Mouse (Mus musculus) thymus, adult 18-20 months (tissue): Measurements from ENCODE around the gene Gm10642.

Experiments used
- DNase-seq, 2 experiments: peaks; one replicate each; pipeline ENCODE4 v3.0.0; 2022; ENCODE audit warnings: mixed read lengths in 2 of 2

Gene Gm10642

DNA sequence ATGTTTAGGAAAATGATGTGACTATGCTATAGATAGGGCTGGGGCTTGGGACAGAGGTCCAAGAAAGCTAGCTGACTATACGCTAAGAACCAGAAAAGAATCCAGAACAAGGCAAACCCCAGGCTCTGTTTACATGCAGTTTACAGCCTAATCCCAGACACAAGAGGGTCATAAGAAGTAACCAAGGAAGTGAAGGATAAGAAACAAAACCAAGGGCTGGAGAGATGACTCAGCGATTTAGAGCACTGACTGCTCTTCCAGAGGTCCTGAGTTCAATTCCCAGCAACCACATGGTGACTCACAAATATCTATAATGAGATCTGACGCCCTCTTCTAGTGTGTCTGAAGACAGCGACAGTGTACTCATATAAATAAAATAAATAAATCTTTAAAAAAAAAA is 19.1 kb downstream of the Gm10642 start:
- DNase-seq = no peak

DNA sequence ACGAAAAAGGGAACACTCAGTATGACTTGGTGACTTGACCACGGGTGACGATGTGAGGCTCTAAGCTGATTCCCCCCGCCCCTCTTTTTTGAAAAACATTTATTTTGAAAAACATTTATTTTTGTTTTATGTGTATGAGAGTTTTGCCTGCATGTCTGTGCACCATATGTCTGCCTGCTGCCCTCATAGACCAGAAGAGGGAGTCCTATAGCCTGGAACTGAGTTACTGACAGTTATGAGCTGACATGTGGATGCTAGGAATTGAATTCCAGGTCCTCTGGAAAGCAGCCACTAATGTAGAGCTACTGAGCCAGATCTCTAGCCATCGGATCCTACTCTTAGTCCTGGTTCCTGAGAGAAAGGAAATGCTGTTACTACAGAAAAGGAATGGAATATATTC is 19.9 kb downstream of the Gm10642 start:
- DNase-seq = no peak

DNA sequence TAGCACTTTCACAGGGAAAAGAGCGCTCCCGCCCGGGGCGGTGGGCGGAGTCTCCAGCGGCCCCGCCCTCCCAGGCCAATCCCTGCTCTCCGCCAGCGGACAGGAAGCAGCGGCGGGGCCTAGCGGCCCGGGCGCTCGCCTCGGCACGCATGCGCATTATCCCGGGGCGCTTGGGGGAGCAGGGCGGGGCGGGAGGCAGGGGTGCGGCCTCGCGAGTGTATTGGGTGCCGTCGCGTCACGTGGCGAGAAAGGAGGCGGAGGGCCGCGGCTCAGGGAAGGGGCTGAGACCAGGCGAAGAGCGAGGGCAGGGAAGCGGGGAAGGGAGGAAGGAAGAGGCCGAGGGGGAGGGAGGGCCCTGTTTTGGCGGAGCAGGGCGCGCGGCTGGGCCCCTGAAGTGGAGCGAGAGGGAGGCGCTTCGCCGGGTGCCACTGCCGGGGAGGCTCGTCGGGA is 22.7 kb downstream of the Gm10642 start, which contains the start of gene Adam10:
Adam10 (plus strand) TSS at position 316 of the 450 bp plus-strand sequence.
- DNase-seq = peak; percentile 99

DNA sequence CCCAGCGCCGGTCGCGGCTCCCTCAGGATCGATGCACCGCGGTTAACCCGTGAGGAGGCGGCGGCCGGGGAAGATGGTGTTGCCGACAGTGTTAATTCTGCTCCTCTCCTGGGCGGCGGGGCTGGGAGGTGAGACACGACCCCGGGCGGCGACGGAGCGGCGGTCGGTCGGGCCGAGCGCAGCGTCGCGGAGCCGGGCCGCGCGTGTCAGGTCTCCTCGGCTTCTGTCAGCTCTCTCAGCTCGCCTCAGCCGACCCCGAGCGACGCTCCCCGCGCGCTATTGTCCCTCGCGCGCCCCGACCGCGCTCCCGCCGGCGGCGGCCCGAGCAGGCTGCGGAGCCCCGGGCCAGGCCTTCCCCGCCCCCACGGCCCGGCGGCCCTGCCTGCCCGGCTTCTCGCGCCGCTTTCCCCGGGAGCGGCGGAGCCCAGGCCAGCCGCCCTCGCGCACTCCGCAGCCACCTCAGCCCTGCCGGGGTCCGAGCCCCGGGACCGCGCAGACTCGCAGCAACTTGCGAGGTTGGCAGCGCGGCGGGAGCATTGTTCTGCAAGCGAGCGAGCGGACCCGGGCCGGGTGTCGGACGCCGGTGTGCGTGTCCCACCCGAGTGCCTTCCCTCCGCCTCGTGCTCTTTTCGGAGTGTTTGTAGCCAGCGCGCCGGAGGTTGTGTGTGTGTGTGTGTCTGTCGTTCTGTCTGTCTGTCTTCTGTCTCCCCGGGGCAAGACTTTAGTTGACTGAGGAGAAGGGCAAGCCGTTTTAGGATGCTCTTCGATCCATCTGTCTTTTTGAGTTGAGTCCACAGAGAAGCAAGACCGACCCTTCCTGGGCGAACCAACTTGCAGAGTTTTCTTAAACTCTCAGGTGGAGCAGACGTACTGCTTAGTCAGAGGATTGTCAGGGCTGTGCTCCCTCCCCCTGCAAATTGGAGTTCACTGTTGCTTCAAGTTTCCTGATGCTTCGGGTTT is 23.4 kb downstream of the Gm10642 start:
- peak; percentile 48 to 49 for DNase-seq

DNA sequence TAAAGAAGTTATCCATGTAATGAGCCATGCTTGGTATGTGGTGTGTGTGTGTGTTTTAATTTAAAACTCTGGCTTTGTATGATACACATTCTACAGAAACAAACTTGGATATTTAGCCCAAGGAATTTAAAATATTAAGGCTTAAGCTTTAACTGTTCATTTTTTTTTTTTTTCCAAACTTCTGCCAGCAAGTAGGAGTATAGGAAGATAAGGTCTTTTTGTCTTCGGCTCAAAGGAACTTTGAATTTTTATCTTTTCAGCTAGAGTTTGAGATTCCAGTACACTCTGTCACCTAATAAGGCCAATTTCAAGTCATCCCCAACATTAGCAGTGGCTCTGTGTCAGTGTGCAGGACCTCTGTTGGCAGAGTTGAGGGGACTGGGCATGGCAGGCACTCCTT is 26.2 kb downstream of the Gm10642 start:
- DNase-seq = no peak

DNA sequence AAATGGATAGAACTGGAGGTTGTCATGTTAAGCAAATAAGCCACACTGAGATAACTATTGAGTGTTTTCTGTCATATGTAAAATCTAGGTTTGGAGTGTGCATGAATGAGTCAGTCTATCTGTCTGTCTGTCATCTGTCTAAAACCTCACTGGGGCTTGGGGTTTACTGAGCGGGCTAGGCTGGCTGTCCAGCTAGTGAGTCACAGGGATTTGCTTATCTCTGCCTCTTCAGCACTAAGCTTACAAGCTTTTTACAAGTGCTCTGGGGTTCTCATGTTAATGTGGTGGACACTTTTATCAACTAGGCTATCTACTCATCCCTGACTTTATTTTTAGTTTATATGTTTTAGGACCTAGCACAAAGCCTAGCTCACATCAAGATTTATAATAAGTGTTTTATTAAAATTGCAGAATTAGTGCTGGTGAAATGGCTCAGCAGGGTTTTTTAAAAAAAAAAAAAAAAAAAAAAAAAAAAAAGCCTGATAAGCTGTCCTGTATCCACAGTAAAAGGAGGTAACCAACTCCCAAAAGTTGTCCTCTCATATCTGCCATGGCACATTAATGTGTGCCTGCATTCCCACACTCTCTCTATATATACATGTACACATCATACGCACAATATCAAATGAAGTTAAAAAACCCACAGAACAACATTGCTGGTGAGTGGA is 32.4 kb downstream of the Gm10642 start:
- DNase-seq = no peak

DNA sequence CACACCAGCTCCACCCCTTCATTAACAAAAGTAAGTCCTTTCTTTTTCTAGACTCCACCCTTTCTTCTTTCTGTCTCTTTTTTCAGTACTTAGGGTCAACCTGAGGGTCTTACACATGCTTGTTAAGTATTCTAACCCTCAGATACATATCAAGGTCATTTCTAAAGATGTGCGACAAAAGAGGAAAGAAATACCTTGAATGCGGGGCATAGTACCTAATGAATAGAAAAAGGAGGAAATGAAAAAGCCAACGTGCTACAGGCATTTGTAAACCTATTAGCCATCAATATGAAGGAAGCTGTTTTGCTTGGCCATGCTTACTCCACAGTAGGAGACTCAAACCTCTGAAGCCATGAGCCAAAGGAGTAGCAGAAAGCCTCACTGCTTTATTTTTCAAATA is 33.9 kb downstream of the Gm10642 start:
- DNase-seq = no peak

DNA sequence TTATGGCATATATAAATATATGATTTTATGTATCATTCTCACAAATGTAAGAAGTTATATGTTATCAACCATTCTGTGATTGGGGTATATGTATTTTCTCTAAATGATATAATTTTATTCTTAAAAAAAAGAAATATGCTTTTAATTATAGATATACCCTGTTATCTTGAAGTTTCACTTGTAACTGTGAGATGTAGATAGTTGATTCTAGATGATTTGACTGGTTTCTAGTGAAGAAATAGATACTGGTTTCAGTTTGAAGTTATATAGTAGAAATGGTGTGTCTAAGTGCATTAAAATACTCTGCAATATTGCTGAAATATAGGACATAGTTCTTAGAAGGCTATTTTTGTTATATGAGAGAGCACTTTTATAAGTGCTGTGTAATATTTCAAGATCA is 34.5 kb downstream of the Gm10642 start:
- no peak for DNase-seq

DNA sequence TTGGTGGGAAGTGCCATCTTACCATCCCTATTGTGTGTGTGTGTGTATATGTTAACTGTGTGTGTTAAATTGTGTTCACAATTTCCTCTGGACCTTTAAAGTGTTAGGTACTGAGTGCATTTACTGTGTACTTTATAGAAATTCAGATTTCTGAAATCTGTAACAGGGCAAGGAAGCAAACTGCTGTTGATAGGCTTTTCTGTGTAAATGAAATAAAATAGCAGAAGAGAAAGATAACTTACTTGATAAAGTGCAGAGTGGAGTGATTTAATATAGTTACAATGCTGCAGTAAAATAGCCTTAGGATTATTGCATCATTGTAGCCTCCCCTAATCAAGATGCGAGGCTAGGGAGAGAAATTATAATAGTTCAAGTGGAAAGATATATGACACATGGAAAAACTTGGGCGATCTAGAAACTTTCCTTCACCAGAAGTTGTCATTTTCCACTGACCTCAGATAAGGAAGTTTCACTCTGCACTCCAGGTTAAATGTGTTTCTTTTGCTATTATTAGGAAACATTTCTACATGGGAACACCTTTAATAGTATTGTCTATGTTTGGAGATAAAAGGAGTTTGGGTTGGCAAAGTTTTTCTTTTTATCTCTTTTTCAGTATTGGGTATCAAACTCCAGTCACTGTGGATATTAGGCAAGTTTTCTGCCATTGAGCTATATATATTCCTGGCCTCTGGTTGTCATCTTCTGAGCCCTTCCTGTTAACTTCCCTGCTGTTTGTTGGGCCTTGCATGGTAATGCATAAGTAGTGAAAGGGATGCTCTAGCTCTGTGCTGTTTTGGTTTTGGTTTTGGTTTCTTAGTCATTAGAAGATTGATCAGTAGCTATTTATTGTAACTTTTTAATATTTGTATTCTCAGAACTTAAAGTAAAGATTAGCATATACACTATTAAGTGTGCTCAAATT is 36.0 kb downstream of the Gm10642 start:
- no peak for DNase-seq

DNA sequence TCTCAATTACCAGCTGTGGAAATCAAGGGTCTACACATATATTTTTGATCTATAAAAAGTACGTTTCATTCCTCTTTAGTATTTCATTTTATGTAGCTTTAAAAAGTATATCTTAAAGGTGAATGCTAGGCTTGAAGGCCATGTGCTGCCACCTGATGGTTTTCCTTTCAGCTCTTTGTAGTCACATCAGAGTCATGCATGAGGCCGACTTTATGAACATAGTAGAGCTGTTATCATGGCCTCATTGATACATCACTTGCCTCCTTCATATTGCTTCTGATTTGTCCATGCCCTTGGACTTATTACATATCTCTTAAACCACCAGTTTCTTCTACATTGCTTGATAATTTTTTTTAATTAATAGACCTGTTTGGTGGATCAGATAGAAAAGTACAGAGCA is 39.7 kb downstream of the Gm10642 start:
- no peak for DNase-seq

DNA sequence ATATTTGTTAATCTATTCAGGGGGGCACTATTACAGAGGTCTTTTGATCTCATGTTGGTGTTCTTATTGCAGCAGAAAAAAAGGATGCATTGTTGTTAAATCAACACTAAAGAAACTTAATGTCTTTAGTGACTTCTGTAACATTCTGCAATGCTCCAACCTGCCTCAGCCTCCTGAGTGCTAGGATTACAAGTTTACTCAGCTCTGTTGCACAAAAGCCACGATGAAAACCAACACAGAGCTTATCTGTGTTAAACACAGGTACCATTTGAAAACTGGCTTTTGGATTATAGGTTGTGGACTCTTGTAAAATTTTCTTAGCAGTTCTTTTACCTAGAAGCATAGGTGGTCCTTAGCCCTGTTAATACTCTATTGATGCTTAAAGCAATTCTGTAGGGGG is 42.0 kb downstream of the Gm10642 start:
- DNase-seq = no peak

DNA sequence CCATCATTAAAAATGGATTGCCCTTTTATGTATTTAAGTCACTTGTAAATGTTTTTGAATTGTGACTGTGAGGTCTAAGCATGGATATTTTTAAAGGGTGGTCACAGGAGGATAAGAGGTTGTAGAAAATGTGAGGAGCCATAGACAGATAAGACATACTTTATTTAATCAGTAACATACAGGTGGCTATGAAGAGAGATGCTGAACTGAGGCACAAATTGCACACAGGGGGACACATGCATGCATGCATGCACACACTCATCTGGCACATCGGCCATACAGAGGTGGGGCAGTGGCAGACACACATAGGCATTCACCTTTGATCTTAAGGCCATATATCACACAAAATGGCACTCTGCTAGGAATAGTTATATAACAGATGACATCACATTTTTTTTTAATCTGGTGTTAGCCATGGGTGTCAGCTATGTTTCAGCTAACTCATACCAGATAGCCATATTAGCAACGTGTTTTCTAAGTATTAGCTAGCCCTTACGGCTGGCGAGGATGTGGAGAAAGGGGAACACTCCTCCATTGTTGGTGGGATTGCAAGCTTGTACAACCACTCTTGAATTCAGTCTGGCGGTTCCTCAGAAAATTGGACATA is 47.6 kb downstream of the Gm10642 start:
- no peak for DNase-seq

DNA sequence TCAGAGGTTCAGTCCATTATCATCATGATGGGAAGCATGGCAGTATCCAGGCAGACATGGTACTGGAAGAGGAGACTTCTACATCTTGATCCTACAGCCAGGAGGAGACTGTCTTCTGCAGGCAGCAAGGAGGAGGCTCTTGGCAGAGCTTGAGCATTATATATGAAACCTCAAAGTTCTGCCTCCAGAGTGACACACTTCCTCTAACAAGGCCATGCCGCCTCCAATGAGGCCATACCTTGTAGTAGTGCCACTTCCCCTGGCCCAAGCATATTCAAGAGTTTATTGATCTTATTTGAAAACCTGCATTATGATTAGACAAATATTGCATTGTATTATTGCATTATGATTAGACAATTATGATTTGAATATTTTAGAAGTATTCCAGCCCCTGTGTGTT is 50.4 kb downstream of the Gm10642 start:
- DNase-seq = no peak
